Mouse (Mus musculus) MEL (cell line): ENCODE measurements at regions not wholly inside any gene's neighbourhood (a gene's known extent, or its start where the extent isn't known, plus 50 kb on each side); places are given as distances from the start of the nearest gene placed in this dataset.

Experiments used
- CTCF ChIP-seq, 3 experiments: IDR thresholded peaks in 2 of 3; conservative IDR thresholded peaks in 1 of 3; 2 replicates each; pipeline ENCODE4 v1.5.1; 2011 to 2012; ENCODE audit warnings: low read length in 3 of 3, low read depth in 2 of 3, mild to moderate bottlenecking in 2 of 3, improper control_type of control experiment in 1 of 3, inconsistent platforms in 1 of 3, mixed read lengths in 1 of 3, moderate library complexity in 1 of 3; ENCODE audit not compliant: control insufficient read depth in 1 of 3, insufficient read depth in 1 of 3, poor library complexity in 1 of 3, severe bottlenecking in 1 of 3
- ELF1 ChIP-seq: IDR thresholded peaks from 2 replicates; pipeline ENCODE4 v1.6.1; 2014; ENCODE audit warnings: low read depth, mild to moderate bottlenecking, inconsistent platforms, low read length, improper control_type of control experiment, moderate library complexity
- GATA1 ChIP-seq: IDR thresholded peaks from 2 replicates; pipeline ENCODE4 v1.6.1; 2011; ENCODE audit warnings: low read depth, low read length, improper control_type of control experiment
- MAFK ChIP-seq: IDR thresholded peaks from 2 replicates; pipeline ENCODE4 v1.6.1; 2011; ENCODE audit warnings: low read depth, mild to moderate bottlenecking, low read length, improper control_type of control experiment, borderline replicate concordance
- MYC ChIP-seq: IDR thresholded peaks from 2 replicates; pipeline ENCODE4 v1.6.1; 2011; ENCODE audit warnings: low read depth, mild to moderate bottlenecking, low read length, improper control_type of control experiment, moderate library complexity
- ZNF384 ChIP-seq: IDR thresholded peaks from 2 replicates; pipeline ENCODE4 v1.6.1; 2012; ENCODE audit warnings: low read depth, mild to moderate bottlenecking, inconsistent platforms, low read length, improper control_type of control experiment

GRCm38 (mm10) chr13:46189726-46190125, 83.8 kb upstream of the Stmnd1 start:
- TF ChIP-seq MYC: no peak
- TF ChIP-seq ELF1: no peak
- TF ChIP-seq GATA1: no peak
- TF ChIP-seq CTCF (IDR thresholded peaks at IDR 0.05 in 2 of 3, conservative IDR thresholded peaks at IDR 0.05 in 1 of 3; ENCODE audit: control insufficient read depth in 1 of 3, insufficient read depth in 1 of 3, low read depth in 2 of 3, low read length in 3 of 3, poor library complexity in 1 of 3, severe bottlenecking in 1 of 3): no peak
- TF ChIP-seq MAFK: no peak
- no peak for TF ChIP-seq ZNF384
